Mouse (Mus musculus) layer of hippocampus, postnatal 14 days (tissue): ENCODE results near the gene Gabrr2. TPM values are rescaled to one million over a fixed set of nuclear protein-coding genes. Genes with fewer than 3 reads are reported as not detected.

Source experiments
- DNase-seq, 2 experiments: peaks; one replicate each; pipeline ENCODE4 v3.0.0; 2021 to 2022; ENCODE audit warnings: low spot score in 2 of 2, mixed read lengths in 1 of 2
- long read RNA-seq, 2 experiments: library from polyadenylated mRNA; stranded (forward); transcript quantifications; one replicate each; pipeline ENCODE4 v2.0.0; 2021
- total RNA-seq, 2 experiments: library from RNA; stranded (reverse); gene quantifications; 2 replicates each; pipeline ENCODE4 v1.2.3; 2021

Gene Gabrr2
- total RNA-seq = not detected
- long read RNA-seq, experiment 1 = 0 reads
- long read RNA-seq, experiment 2 = 0 reads

GRCm38 (mm10) chr4:33062981-33063380 lies at the start of gene Gabrr2:
Gene Gabrr2 (plus strand): TSS chr4:33062999.
- no peak for DNase-seq

- DNase-seq = peak; percentile 83 to 92
Observed at GRCm38 (mm10) chr4:33018361-33018999, 44.3 kb upstream of the Gabrr2 start.

GRCm38 (mm10) chr4:33024420-33024819 lies 38.4 kb upstream of the Gabrr2 start:
- DNase-seq = no peak

GRCm38 (mm10) chr4:33029104-33029503 lies 33.7 kb upstream of the Gabrr2 start:
- DNase-seq = no peak

- peak in 1 of 2 experiments; percentile 60 for DNase-seq
Observed at GRCm38 (mm10) chr4:33030264-33031194, 32.3 kb upstream of the Gabrr2 start.

GRCm38 (mm10) chr4:33031195-33031960 lies 31.4 kb upstream of the Gabrr2 start, which contains the start of gene Ube2j1:
Gene Ube2j1 (plus strand): TSS chr4:33031416.
- DNase-seq = peak; percentile 88 to 91

GRCm38 (mm10) chr4:33032045-33032444 lies 30.8 kb upstream of the Gabrr2 start:
- DNase-seq = no peak

GRCm38 (mm10) chr4:33033515-33033914 lies 29.3 kb upstream of the Gabrr2 start:
- DNase-seq = no peak

GRCm38 (mm10) chr4:33039826-33040225 lies 23.0 kb upstream of the Gabrr2 start:
- no peak for DNase-seq

GRCm38 (mm10) chr4:33049601-33050000 lies 13.2 kb upstream of the Gabrr2 start:
- DNase-seq = no peak

- peak in 1 of 2 experiments; percentile 51 for DNase-seq
Observed at GRCm38 (mm10) chr4:33052055-33052454, 10.7 kb upstream of the Gabrr2 start.

GRCm38 (mm10) chr4:33052650-33053049 lies 10.1 kb upstream of the Gabrr2 start:
- no peak for DNase-seq

- DNase-seq = no peak
Observed at GRCm38 (mm10) chr4:33054426-33054825, 8.4 kb upstream of the Gabrr2 start.

GRCm38 (mm10) chr4:33056317-33056716 lies 6.5 kb upstream of the Gabrr2 start:
- DNase-seq = no peak

- DNase-seq = peak; percentile 12 to 60
Observed at GRCm38 (mm10) chr4:33057890-33058687, 4.7 kb upstream of the Gabrr2 start.

- DNase-seq = no peak
Observed at GRCm38 (mm10) chr4:33061158-33061557, 1.6 kb upstream of the Gabrr2 start.

- no peak for DNase-seq
Observed at GRCm38 (mm10) chr4:33064986-33065385, 2.2 kb downstream of the Gabrr2 start.

GRCm38 (mm10) chr4:33066223-33066960 lies 3.6 kb downstream of the Gabrr2 start:
- no peak for DNase-seq

GRCm38 (mm10) chr4:33067331-33067730 lies 4.5 kb downstream of the Gabrr2 start:
- DNase-seq = no peak

GRCm38 (mm10) chr4:33067826-33068225 lies 5.0 kb downstream of the Gabrr2 start:
- DNase-seq = no peak
